Mouse (Mus musculus) heart, postnatal 10 days (tissue): Measurements from ENCODE around the gene Unc80. TPM values are rescaled to one million over a fixed set of nuclear protein-coding genes. Genes with fewer than 3 reads are reported as not detected.
"Not testable (repeated sequence)": the region's sequence is repeated elsewhere in the genome, so short reads cannot be mapped to it uniquely, and the experiment has no call there.

ENCODE experiments used
- DNase-seq, 2 experiments: peaks; one replicate each; pipeline ENCODE4 v3.0.0; 2021
- intact Hi-C: fragments of 180-260 bp; cut with DNase I; formaldehyde crosslinking; loops from one replicate; pipeline ENCODE4 v1.15.1; 2025
- total RNA-seq, 2 experiments: library from RNA; stranded (reverse); gene quantifications; 2 replicates each; pipeline ENCODE4 v1.2.3; 2021

Gene Unc80
- total RNA-seq, 2 experiments from 2014 or later: 0.15 to 0.17 TPM

DNA sequence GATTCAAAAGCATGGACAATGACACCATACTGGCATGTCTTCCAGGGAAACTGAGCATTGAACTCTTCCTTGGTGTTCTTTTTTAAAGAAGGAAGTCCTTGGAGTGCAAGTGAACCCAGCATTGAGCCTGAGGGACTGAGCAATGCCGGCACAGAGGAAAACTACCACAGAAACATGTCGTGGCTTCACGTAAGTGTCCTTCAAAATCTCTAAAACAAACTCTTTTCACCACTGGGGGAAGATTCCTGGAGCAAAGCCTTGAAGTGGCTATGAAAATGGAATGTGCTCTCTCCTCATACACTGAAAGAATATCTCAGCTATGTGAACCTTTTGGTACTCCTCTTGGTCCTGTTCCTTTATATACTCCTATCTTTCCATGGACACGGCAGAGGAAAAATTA is 140.1 kb downstream of the Unc80 start:
- intact Hi-C loops: no loop called here
- DNase-seq: no peak

DNA sequence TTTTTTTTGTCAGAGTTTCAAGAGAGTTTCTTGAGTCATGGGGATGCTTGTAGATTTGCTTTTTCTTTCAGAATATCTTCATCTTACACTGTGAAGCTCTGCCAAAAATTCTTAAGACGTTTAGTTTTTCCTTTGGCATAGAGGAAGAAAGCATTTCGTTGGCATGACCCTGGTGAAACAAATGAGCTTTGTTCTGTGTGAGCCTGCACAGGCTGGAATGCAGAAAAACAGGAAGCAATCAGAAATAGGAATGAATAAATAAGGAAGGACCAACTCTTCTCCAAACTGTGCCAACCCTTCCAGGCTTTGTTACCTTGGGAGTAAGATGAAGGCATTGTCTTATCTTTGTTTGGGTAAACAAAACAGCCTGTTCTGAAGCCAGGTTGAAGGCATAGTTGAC is 149.0 kb downstream of the Unc80 start:
- intact Hi-C loops: no loop called here
- DNase-seq: no peak

DNA sequence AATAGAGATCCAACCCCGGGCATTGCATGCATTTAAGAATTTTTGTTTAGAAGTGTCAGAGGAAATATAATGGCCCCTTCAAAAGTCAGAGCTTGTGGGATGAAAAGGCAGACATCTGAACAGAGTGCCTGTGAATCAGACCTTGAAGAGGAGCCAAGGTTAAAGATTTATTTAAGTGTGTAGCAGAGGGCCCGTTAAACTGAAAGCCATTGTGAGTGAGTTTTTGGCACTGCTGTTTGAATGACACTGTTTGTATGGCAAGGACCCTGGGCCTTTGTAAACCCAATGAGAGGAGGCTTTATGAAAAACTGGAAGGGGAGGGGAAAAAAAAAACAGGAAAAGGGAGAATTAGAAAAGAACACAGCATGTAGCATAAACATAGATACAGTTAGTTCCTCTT is 170.0 kb downstream of the Unc80 start:
- DNase-seq: no peak
- intact Hi-C loops: no loop called here

- DNase-seq: peak in 1 of 2 experiments; percentile 12
- intact Hi-C loops: no loop called here
Measured at GRCm38 (mm10) chr1:66646894-66647293, 178.7 kb downstream of the Unc80 start.

GRCm38 (mm10) chr1:66649568-66649967 is 181.4 kb downstream of the Unc80 start:
- intact Hi-C loops: no loop called here

GRCm38 (mm10) chr1:66650006-66650405 is 181.8 kb downstream of the Unc80 start:
- DNase-seq: no peak
- intact Hi-C loops: no loop called here

More at GRCm38 (mm10) chr1:66649568-66649967, 181.4 kb downstream of the Unc80 start:
- no peak for DNase-seq

- intact Hi-C loops: loop anchor here (2.0 to 5.0 kb wide), 2 partner anchors 550 to 1343 kb away; no protein-coding TSS in a partner anchor
- DNase-seq: no peak
Measured at GRCm38 (mm10) chr1:66655119-66655746, 187.1 kb downstream of the Unc80 start.

DNA sequence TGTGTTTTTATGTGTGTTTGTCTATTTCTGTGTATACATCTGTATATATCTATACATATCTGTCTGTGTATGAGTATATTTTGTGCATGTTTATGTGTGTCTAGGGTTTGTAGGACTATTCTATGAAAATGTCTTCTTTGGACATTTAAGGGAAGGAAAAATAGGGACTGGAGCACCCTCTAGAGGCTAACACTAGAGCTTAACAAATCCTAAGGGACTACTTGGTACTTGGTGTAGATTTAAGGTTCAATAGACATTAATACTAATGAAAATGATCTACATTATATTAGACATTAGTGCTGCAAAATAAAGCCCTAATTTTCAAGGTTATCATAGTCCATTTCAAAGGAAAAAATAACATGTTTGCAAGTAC is 187.6 kb downstream of the Unc80 start:
- peak; percentile 5 to 36 for DNase-seq
- intact Hi-C loops: loop anchor here (2.0 to 5.0 kb wide), 2 partner anchors 551 to 1343 kb away; no protein-coding TSS in a partner anchor

DNA sequence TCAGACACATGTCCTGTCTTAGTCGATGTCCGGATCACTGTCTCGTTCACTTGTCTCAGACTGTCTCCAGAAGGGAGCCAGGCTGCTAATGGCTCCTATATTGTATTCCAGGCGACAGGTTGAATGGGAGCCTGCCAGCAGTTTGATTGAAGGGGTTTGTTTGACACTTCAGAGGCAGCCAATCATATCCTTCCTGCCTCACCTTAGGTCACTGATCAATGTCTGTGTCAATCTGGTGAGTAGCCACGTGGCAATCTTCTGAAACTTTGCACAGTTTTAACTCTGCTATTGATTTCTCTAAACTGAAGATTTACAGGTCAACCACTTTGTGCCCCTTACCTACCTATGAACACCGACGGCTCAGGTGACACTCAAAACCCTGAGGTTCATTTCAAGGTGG is 203.3 kb downstream of the Unc80 start:
- no peak for DNase-seq
- intact Hi-C loops: no loop called here

GRCm38 (mm10) chr1:66672812-66673211 is 204.6 kb downstream of the Unc80 start:
- no peak for DNase-seq
- intact Hi-C loops: no loop called here

DNA sequence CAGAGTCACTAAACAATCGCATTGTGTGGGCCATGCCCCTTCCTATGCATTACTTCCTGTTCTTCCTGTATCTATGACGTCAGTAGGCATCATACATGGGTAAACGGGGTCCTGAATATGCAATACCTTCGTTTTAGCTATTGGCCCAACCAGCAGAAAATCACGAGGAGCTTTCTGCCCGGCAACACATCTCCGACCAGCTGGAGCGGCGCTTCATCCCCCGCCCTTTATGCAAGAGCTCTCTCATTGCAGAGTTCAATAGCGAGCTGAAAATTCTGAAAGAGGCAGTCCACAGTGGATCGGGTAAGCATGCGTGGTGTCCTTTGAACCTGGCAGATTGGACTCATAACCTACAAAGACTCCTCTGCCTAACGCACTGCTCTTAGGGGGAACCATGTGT is 209.8 kb downstream of the Unc80 start:
- no peak for DNase-seq
- intact Hi-C loops: no loop called here

DNA sequence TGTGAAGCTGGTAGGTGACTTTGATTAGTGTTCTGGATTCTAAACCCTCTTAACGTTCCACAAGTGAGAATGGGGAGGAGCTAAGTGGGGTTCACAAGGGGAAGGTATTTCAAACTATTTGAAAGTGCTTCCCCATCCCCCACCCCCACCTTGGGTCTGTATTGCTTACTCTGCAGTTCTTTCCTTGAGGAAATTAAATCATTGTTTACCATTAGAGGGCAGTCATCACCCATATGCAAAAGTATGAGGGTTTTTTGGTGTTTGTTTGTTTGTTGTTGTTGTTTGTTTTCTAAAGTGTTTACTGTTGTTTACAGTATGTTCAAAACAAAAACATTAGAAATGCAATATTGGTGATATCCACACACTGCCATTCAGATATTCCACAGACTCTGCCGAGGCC is 210.5 kb downstream of the Unc80 start:
- DNase-seq: no peak
- intact Hi-C loops: no loop called here

DNA sequence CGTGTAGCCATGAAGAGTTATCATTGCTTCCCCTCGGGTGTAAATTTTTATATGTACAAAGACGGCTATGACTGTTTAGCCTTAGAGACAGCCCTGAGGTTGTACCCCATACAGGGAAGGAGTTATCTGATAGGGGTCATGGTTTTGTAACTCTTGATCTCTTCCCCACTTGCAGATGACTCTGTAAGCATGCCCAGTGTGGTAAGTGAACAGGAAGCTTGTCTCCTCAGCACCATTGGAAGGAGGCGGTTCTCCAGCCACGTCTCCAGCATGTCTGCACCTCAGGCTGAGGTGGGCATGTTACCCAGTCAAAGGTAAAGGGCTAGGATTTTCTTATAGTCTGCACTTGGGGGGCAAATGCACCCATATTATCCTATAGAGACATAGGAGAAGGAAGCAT is 214.8 kb downstream of the Unc80 start:
- DNase-seq: no peak
- intact Hi-C loops: no loop called here

GRCm38 (mm10) chr1:66691772-66692171 is 223.6 kb downstream of the Unc80 start:
- DNase-seq: no peak
- intact Hi-C loops: no loop called here

DNA sequence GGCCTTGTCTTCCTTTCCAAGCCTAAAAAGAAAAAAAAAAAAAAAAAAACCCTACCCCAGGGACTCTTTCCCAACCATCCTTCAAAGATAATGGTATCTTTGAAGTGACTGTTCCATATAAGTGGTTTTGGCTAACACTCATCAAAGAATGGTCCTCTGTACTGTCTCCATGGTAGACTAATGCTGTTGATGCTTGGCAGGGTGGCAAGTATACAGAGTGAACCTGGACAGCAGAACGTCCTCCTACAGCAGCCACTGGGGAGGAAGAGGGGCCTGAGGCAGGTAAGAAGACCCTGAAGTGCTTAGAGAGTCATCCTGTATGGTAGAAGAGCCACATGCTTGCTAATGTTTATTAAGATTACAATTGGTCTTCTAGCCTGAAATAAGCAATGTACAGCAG is 224.1 kb downstream of the Unc80 start:
- DNase-seq: no peak
- intact Hi-C loops: no loop called here

DNA sequence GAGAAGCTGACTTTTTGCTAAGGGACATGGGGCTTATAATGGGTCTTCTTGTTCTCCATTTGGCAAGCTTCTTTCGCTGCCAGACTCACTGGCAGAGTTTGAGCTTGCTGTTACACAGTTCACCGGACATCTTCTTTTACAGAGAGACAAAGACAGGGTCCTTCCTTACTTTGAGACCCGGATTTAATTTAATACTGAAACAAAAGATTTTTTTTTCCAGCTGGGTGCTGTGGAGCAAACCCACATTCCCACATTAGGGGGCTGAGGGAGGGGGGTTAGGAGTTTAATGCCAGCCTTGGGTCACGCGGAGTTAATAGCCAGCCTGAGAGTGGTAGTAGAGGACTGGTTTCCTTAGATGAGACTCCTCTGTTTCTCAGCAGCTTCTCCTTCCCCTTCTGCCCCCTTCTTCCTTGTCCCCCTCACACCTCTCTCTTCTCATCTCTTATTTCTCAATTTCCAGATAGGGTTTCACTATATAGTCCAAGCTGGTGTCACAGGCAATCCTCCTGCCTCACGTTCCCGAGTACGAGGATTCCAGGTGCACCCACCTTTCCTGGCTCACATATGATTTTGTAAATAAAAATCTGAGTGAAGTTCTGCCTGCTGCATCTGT is 224.7 kb downstream of the Unc80 start:
- DNase-seq: no peak
- intact Hi-C loops: no loop called here

DNA sequence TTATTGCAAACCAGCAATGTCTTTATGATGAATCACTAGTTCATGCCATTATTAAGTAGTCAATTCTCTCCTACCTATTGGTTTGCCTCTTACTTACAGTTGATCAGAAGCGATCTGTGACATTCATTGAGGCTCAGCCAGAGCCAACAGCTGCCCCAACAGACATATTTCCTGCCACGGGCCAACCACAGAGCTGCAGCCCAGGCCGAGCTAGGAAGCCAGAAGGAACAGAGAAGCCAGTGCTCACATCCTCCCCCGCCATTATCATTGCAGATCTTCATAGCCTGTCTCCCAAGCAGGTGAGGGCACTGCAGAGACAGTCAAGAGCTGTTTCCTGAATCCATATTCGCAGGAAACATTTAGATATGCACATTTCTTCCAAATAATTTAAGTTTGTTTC is 226.1 kb downstream of the Unc80 start:
- intact Hi-C loops: no loop called here

GRCm38 (mm10) chr1:66695296-66695695 is 227.1 kb downstream of the Unc80 start:
- no peak for DNase-seq
- intact Hi-C loops: no loop called here

More for the DNA sequence above, 226.1 kb downstream of the Unc80 start:
- DNase-seq: no peak

GRCm38 (mm10) chr1:66699630-66700029 is 231.5 kb downstream of the Unc80 start:
- intact Hi-C loops: loop anchor here (5.0 kb wide), 1 partner anchor 118 kb away; the partner anchor contains the start of gene Kansl1l

GRCm38 (mm10) chr1:66700149-66700692 is 232.1 kb downstream of the Unc80 start:
- intact Hi-C loops: loop anchor here (5.0 kb wide), 1 partner anchor 117 kb away; the partner anchor contains the start of gene Kansl1l
- no peak for DNase-seq

More at GRCm38 (mm10) chr1:66699630-66700029, 231.5 kb downstream of the Unc80 start:
- DNase-seq: not testable (repeated sequence)

GRCm38 (mm10) chr1:66700693-66701575 is 232.8 kb downstream of the Unc80 start, which contains the start of gene Rpe:
Gene Rpe (plus strand): TSS chr1:66700831.
- peak; percentile 94 for DNase-seq
- intact Hi-C loops: loop anchor here (5.0 kb wide), 1 partner anchor 116 kb away; the partner anchor contains the start of gene Kansl1l
